Mouse (Mus musculus) midbrain, embryonic 13.5 days (tissue): Measurements from ENCODE around the gene Stk4. TPM values are rescaled to one million over a fixed set of nuclear protein-coding genes. Genes with fewer than 3 reads are reported as not detected.

ENCODE experiments used
- ATAC-seq: fragments of 200-750 bp; cut with Nextera tagmentation; 2 replicates; pipeline ENCODE4 v1.8.0; 2017; ENCODE audit warnings: mild to moderate bottlenecking, moderate TSS enrichment, moderate library complexity
- H3K27ac ChIP-seq: fragments of 300-500 bp; sonication (generic); 2 replicates; pipeline ENCODE4 v1.5.1; 2015; ENCODE audit warnings: inconsistent platforms, mild to moderate bottlenecking, moderate library complexity
- H3K27me3 ChIP-seq: fragments of 300-500 bp; sonication (generic); 2 replicates; pipeline ENCODE4 v1.6.1; 2015; ENCODE audit warnings: mild to moderate bottlenecking, inconsistent platforms
- H3K36me3 ChIP-seq: fragments of 300-500 bp; sonication (generic); 2 replicates; pipeline ENCODE4 v1.6.1; 2015; ENCODE audit warnings: mild to moderate bottlenecking, inconsistent platforms
- H3K4me1 ChIP-seq: fragments of 300-500 bp; sonication (generic); replicated peaks from 2 replicates; pipeline ENCODE4 v1.6.1; 2015; ENCODE audit warnings: inconsistent platforms
- H3K4me2 ChIP-seq: fragments of 300-500 bp; sonication (generic); replicated peaks from 2 replicates; pipeline ENCODE4 v1.6.1; 2015; ENCODE audit warnings: moderate library complexity, mild to moderate bottlenecking, inconsistent platforms
- H3K4me3 ChIP-seq: fragments of 300-500 bp; sonication (generic); replicated peaks from 2 replicates; pipeline ENCODE4 v1.5.1; 2015; ENCODE audit warnings: mild to moderate bottlenecking, inconsistent platforms
- H3K9ac ChIP-seq: fragments of 300-500 bp; sonication (generic); replicated peaks from 2 replicates; pipeline ENCODE4 v1.6.1; 2015; ENCODE audit warnings: mild to moderate bottlenecking, inconsistent platforms
- H3K9me3 ChIP-seq: fragments of 300-500 bp; sonication (generic); 2 replicates; pipeline ENCODE4 v1.6.1; 2016; ENCODE audit warnings: mild to moderate bottlenecking, inconsistent platforms
- WGBS: fragments of 180-500 bp; shearing (Covaris S2); methylation state at CpG from one replicate; pipeline ENCODE4 v1.1.7; 2015; 5-methylcytosine and 5-hydroxymethylcytosine counted together
- polyA plus RNA-seq: library from polyadenylated mRNA; unstranded; fragments of >200 nt; fragmentation: Nextera tagmentation; extraction: Ambion mirVana; gene quantifications from 2 replicates; pipeline ENCODE4 v1.2.1, GENCODE M21; 2015

Gene Stk4
- polyA plus RNA-seq, 1 experiment from 2014 or later, result 27.0 TPM

DNA sequence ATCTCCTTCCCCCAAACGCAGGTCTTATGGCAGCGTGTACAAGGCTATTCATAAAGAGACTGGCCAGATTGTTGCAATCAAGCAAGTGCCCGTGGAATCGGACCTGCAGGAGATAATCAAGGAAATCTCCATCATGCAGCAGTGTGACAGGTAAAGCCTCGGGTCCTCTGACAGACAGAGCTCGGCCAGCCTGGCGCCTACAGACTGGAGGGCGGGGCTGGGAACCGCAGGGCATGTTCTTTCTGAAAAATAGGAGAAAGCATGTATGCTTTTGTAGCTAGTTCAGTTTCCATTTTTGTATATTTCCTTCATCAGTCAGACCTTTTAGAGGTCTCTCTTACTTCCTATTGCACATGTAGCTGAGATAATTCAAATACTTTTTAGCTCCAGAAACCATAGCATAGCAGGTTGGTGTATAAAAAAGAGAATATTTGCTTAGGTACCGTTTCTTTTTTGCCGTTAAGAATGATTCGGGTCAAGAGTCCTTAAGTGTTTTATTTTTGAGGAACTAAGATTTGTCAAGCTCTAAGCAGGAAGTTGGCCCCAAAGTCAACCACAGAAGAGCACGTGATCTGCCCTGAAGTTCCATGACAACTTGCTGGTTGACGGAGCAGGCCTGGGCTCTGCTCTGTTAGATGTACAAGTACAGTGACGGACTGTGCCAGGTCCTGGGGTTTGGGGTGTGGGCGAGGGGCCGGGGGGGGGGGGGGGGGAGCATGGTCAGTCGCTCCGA, 13.7 kb downstream of the Stk4 start:
- ATAC-seq, result no peak
- no peaks in the 10 kb centered on the region for H3K9me3 ChIP-seq
- no peak overlapping the region for H3K27ac ChIP-seq
- no peak overlapping the region for H3K4me2 ChIP-seq
- 95% methylated on average over 19 of the region's 19 CpGs for WGBS
- no peak overlapping the region for H3K4me3 ChIP-seq
- H3K36me3 ChIP-seq, result peaks cover 88% of the 10 kb centered on the region
- no peaks in the 10 kb centered on the region for H3K27me3 ChIP-seq
- no peak overlapping the region for H3K9ac ChIP-seq
- no peaks in the 10 kb centered on the region for H3K4me1 ChIP-seq

- Histone ChIP-seq H3K9me3 (no peaks in the 10 kb centered on the region), H3K36me3 (peaks cover 93% of the 10 kb centered on the region)
Observed at GRCm38 (mm10) chr2:164084342-164084700, 14.2 kb downstream of the Stk4 start.

GRCm38 (mm10) chr2:164087416-164088017, 17.4 kb downstream of the Stk4 start:
- no peaks in the 10 kb centered on the region for H3K27me3 ChIP-seq
- H3K9me3 ChIP-seq, result no peaks in the 10 kb centered on the region
- no peak overlapping the region for H3K27ac ChIP-seq
- WGBS, result 95% methylated on average over 6 of the region's 6 CpGs
- H3K4me3 ChIP-seq, result no peak overlapping the region
- no peaks in the 10 kb centered on the region for H3K4me1 ChIP-seq
- ATAC-seq, result no peak
- H3K4me2 ChIP-seq, result no peak overlapping the region
- no peak overlapping the region for H3K9ac ChIP-seq
- H3K36me3 ChIP-seq, result peaks cover 87% of the 10 kb centered on the region

More at GRCm38 (mm10) chr2:164084342-164084700, 14.2 kb downstream of the Stk4 start:
- no peak overlapping the region for H3K27ac ChIP-seq
- no peak for ATAC-seq
- H3K27me3 ChIP-seq, result no peaks in the 10 kb centered on the region
- no peak overlapping the region for H3K4me2 ChIP-seq
- H3K4me1 ChIP-seq, result no peaks in the 10 kb centered on the region
- H3K9ac ChIP-seq, result no peak overlapping the region
- H3K4me3 ChIP-seq, result no peak overlapping the region
- 95% methylated on average over 7 of the region's 7 CpGs for WGBS

DNA sequence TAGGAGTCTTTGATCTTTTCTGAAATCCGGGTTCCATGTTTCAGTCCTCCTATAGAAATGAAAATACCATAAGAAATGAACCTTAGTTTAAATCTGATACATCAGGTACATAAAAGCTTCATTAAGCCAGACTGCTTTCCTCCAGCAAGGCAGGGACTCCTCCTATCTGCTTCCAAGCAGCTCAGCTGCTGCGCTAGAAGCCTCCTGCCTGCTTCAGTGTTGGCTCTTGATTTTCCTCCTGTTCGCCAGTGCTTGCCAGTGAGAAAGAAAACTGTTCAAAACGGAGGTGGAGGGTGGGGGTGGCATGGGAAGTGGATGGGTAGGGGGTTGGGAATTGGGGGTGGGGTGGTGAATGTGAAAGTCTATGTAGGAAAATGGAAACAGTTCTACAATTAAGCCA, 19.4 kb downstream of the Stk4 start:
- Histone ChIP-seq H3K9me3 (no peaks in the 10 kb centered on the region), H3K27ac (no peak overlapping the region), H3K9ac (no peak overlapping the region), H3K4me3 (no peak overlapping the region), H3K4me1 (no peaks in the 10 kb centered on the region), H3K4me2 (no peak overlapping the region), H3K27me3 (no peaks in the 10 kb centered on the region), H3K36me3 (peaks cover 69% of the 10 kb centered on the region)
- ATAC-seq, result no peak
- WGBS, result 91% methylated on average over 4 of the region's 4 CpGs

GRCm38 (mm10) chr2:164094152-164094551, 24.0 kb downstream of the Stk4 start:
- ATAC-seq, result no peak
- no peaks in the 10 kb centered on the region for H3K4me1 ChIP-seq
- WGBS, result 84% methylated on average over 7 of the region's 7 CpGs
- no peaks in the 10 kb centered on the region for H3K9me3 ChIP-seq
- H3K4me3 ChIP-seq, result no peak overlapping the region
- peaks cover 58% of the 10 kb centered on the region for H3K36me3 ChIP-seq
- no peak overlapping the region for H3K9ac ChIP-seq
- H3K27ac ChIP-seq, result no peak overlapping the region
- no peak overlapping the region for H3K4me2 ChIP-seq
- no peaks in the 10 kb centered on the region for H3K27me3 ChIP-seq

DNA sequence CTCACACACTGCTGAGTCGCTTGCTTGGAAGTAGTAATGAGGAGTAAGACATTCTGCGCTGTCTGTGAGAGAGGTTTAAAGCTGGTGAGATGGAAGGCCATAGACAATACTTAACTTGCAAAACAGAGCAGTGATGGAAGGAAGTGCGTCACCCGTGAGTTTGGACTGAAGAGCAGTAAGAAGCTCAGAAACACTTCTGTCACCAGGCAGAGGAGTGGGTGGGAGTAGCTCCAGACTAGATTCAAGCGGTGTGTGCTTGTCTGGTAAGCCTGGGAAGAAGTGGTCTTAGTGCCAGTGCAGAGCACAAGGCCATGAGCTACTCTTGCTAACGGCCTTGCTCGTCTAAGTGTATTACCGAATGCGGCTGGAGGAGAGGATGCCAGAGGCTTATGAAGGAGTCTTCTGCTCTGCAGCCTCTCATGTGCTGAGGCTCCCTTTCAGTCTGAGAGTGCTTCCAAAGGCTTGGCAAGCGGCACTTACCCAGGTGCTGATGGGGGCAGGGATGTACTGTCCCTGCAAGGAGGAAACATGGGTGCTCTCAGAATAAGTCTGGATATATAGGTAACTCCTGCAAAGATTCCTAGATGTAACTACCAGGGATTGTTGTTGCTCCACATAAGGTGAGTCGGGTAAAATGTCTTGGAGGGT, 28.6 kb downstream of the Stk4 start:
- Histone ChIP-seq H3K4me2 (no peak overlapping the region), H3K36me3 (peaks cover 67% of the 10 kb centered on the region), H3K9ac (no peak overlapping the region), H3K9me3 (no peaks in the 10 kb centered on the region), H3K4me3 (no peak overlapping the region), H3K27ac (no peak overlapping the region), H3K4me1 (no peaks in the 10 kb centered on the region), H3K27me3 (no peaks in the 10 kb centered on the region)
- ATAC-seq, result no peak
- WGBS, result 95% methylated on average over 11 of the region's 11 CpGs

DNA sequence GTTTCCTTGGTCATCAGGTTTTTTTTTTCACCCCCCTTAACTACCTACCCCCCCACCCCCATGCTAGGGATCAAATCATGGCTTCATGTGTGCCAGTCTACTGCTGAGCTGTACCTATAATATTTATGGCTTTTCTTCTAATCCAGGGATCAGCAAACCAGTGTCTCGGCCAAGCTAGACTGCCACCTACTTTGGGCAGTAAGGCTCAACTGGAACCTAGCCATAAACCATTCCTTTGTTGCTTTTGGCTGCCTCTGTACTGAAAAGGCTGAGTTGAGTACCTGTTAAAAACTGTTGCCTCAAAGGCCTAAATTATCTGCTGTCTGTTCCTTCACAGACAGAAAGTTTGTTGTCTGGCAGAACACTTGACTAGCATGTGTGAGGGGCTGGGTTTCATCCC, 31.8 kb downstream of the Stk4 start:
- Histone ChIP-seq H3K4me1 (peaks cover 1% of the 10 kb centered on the region), H3K27ac (no peak overlapping the region), H3K36me3 (peaks cover 60% of the 10 kb centered on the region), H3K27me3 (no peaks in the 10 kb centered on the region), H3K9ac (no peak overlapping the region), H3K4me2 (no peak overlapping the region), H3K4me3 (no peak overlapping the region), H3K9me3 (no peaks in the 10 kb centered on the region)
- no peak for ATAC-seq
- WGBS, result 74% methylated on average over 1 of the region's 1 CpGs

DNA sequence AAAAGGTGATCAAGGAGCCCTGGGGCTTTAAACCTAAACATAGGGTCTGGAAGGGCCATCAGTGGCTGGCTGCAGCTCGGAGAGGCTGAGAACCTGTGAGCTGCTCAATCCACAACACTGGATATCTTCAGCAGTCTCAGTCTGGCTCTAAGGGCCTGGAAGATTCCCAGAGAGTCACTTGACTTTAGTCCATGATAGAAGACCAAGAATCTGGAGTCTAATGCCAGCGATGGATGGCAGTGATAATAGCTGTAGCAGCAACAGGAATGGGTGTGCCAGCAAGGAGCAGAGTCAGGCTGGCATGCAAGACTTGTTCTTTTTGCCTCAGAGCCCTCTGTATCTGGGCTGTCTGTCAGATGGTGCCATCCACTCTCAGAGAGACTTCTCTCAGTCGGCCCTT, 32.2 kb downstream of the Stk4 start:
- no peak overlapping the region for H3K4me2 ChIP-seq
- H3K9me3 ChIP-seq, result no peaks in the 10 kb centered on the region
- peaks cover 6% of the 10 kb centered on the region for H3K4me1 ChIP-seq
- H3K27ac ChIP-seq, result no peak overlapping the region
- no peak for ATAC-seq
- H3K9ac ChIP-seq, result no peak overlapping the region
- no peak overlapping the region for H3K4me3 ChIP-seq
- peaks cover 60% of the 10 kb centered on the region for H3K36me3 ChIP-seq
- WGBS, result 87% methylated on average over 3 of the region's 3 CpGs
- no peaks in the 10 kb centered on the region for H3K27me3 ChIP-seq

- H3K36me3 ChIP-seq, result peaks cover 55% of the 10 kb centered on the region
- ATAC-seq, result no peak
- H3K4me2 ChIP-seq, result no peak overlapping the region
- no peaks in the 10 kb centered on the region for H3K9me3 ChIP-seq
- WGBS, result 32% methylated on average over 4 of the region's 4 CpGs
- no peak overlapping the region for H3K27ac ChIP-seq
- H3K4me3 ChIP-seq, result no peak overlapping the region
- no peak overlapping the region for H3K9ac ChIP-seq
- no peaks in the 10 kb centered on the region for H3K27me3 ChIP-seq
- H3K4me1 ChIP-seq, result peaks cover 14% of the 10 kb centered on the region
Observed at GRCm38 (mm10) chr2:164103501-164103900, 33.4 kb downstream of the Stk4 start.

DNA sequence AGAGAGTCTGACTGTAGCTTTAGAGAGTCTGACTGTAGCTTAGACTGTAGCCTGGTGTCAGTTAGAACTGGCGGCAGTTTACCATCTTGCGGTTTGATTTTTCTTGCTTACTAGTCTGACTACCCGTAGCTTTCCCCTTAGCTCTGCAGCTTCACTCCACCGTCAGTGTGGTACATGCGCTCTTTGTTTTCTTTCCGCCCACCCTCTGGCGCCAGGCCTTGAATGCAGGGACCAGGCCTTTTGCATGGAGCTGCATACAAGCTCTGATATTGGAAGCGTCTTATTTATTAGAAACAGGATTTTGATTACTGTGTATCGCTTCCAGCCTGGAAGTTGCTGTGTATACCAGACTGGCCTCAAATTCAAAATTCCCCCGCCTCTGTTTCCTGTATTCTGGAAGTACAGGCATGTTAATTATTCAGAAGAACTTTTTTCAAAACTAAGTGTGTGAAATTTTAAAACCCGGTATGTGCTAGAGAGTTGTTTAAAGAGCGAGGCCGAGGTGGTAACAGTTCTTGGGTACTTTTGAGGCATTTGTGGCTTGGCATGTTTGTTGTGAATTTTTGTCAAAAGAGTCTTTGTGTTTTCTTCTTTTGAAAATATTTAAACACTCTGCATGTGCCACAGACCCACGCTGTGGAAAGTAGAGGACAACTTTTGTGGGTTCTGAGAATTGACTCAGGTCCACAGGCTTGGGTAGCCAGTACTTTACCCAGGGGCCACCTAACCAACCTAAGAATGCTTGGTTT, 36.3 kb downstream of the Stk4 start:
- Histone ChIP-seq H3K9me3 (no peaks in the 10 kb centered on the region), H3K4me1 (peaks cover 15% of the 10 kb centered on the region), H3K4me2 (no peak overlapping the region), H3K27me3 (no peaks in the 10 kb centered on the region), H3K4me3 (no peak overlapping the region), H3K27ac (no peak overlapping the region), H3K9ac (no peak overlapping the region), H3K36me3 (peaks cover 30% of the 10 kb centered on the region)
- ATAC-seq, result no peak
- WGBS, result 85% methylated on average over 14 of the region's 14 CpGs

GRCm38 (mm10) chr2:164107125-164107874, 37.2 kb downstream of the Stk4 start:
- H3K4me2 ChIP-seq, result no peak overlapping the region
- no peaks in the 10 kb centered on the region for H3K27me3 ChIP-seq
- ATAC-seq, result no peak
- peaks cover 15% of the 10 kb centered on the region for H3K4me1 ChIP-seq
- H3K9me3 ChIP-seq, result no peaks in the 10 kb centered on the region
- H3K4me3 ChIP-seq, result no peak overlapping the region
- no peak overlapping the region for H3K27ac ChIP-seq
- H3K36me3 ChIP-seq, result peaks cover 25% of the 10 kb centered on the region
- 61% methylated on average over 16 of the region's 16 CpGs for WGBS
- H3K9ac ChIP-seq, result no peak overlapping the region
